Comparison of ENCODE assay signal across 29 mouse cellular contexts in genomic region chr12:115807978-115808377, GRCm38 (mm10).
DNase-seq lines count a peak whose midpoint lies in the region; ATAC-seq and TF ChIP-seq lines count a peak whose summit lies in the region.
"Had no signal": no experiment of that assay in that cellular context is flagged by ENCODE, and none has a peak within 500 bp of the region (broad histone marks: within the 10 kb centered on the region; RNA-seq: fewer than 3 reads in every experiment).

No protein-coding gene starts in this region.

- peak; percentile 42 for DNase-seq in 416B (ENCODE audit: low read depth)
- DNase-seq in midbrain, postnatal 0 days (ENCODE audit: low spot score), result no peak
- DNase-seq in spleen, postnatal 36 days (ENCODE audit: low spot score in 2 of 2), result no peak
- DNase-seq: adrenal gland, adult 8-10 months; adrenal gland, postnatal 14 days; adrenal gland, postnatal 36 days; B cell, adult 2 months; cerebellum, adult 11-12 months; cerebellum, adult 2 months; cerebellum, adult 9-10 months; cerebellum, postnatal 10 days; cerebellum, postnatal 25 days; embryo, embryonic 11 days had no signal

- peaks cover 13% of the 10 kb centered on the region; the same call in 1 of the 2 replicates for H3K9me3 ChIP-seq in neural tube, embryonic 15.5 days (replicated peaks)
- peaks cover 9% of the 10 kb centered on the region; the same call in 1 of the 2 replicates for H3K9me3 ChIP-seq in midbrain, postnatal 0 days (ENCODE audit: low read length)
- H3K9me3 ChIP-seq: embryonic facial prominence, embryonic 13.5 days had no signal

- no peak overlapping the region for H3K4me2 ChIP-seq in neural tube, embryonic 15.5 days
- H3K4me2 ChIP-seq in midbrain, postnatal 0 days (ENCODE audit: low read depth, low read length, poor library complexity, severe bottlenecking), result no peak overlapping the region
- H3K4me2 ChIP-seq: embryonic facial prominence, embryonic 13.5 days; embryonic facial prominence, embryonic 15.5 days; forebrain, embryonic 12.5 days had no signal

- ATAC-seq in common myeloid progenitor, adult 5-6 weeks (replicated peaks; ENCODE audit: low read depth, poor library complexity, severe bottlenecking), result peak; percentile 62
- ATAC-seq in hematopoietic stem cell, adult 5-6 weeks (replicated peaks in 1 of 2; ENCODE audit: insufficient read depth in 1 of 2, low FRiP score in 2 of 2, low TSS enrichment in 1 of 2, low read depth in 1 of 2, poor library complexity in 2 of 2, severe bottlenecking in 2 of 2), result peak; percentile 27 to 49; a peak in 1 of 4 replicates
- ATAC-seq in megakaryocyte progenitor cell, adult 5-6 weeks (replicated peaks; ENCODE audit: poor library complexity), result peak; percentile 38
- ATAC-seq in neural tube, embryonic 15.5 days (ENCODE audit: low FRiP score), result no peak
- ATAC-seq in midbrain, postnatal 0 days (ENCODE audit: low FRiP score), result no peak
- ATAC-seq: activated CD4-positive, CD25-positive, alpha-beta regulatory T cell, adult 4 months; CD4-positive, CD25-positive, alpha-beta regulatory T cell, adult 4 months; forebrain, embryonic 14.5 days; forebrain, embryonic 16.5 days; Patski had no signal

- H3K27me3 ChIP-seq in neural tube, embryonic 15.5 days (replicated peaks), result no peaks in the 10 kb centered on the region
- H3K27me3 ChIP-seq in midbrain, postnatal 0 days (ENCODE audit: insufficient read depth, low read length), result no peaks in the 10 kb centered on the region
- H3K27me3 ChIP-seq: CH12.LX; embryonic facial prominence, embryonic 13.5 days; embryonic facial prominence, embryonic 15.5 days; forebrain, embryonic 12.5 days; Patski had no signal

- WGBS in neural tube, embryonic 15.5 days, result 54% methylated on average over 1 of the region's 1 CpGs
- 40% methylated on average over 1 of the region's 1 CpGs for WGBS in midbrain, postnatal 0 days

- H3K9ac ChIP-seq in neural tube, embryonic 15.5 days (replicated peaks), result no peak overlapping the region
- no peak overlapping the region for H3K9ac ChIP-seq in midbrain, postnatal 0 days (replicated peaks; ENCODE audit: low read length, poor library complexity, severe bottlenecking)
- H3K9ac ChIP-seq: embryonic facial prominence, embryonic 13.5 days; embryonic facial prominence, embryonic 15.5 days; forebrain, embryonic 12.5 days had no signal

- H3K27ac ChIP-seq in neural tube, embryonic 15.5 days (replicated peaks), result no peak overlapping the region
- no peak overlapping the region for H3K27ac ChIP-seq in midbrain, postnatal 0 days (ENCODE audit: low read depth, low read length)
- H3K27ac ChIP-seq: embryonic facial prominence, embryonic 13.5 days; embryonic facial prominence, embryonic 15.5 days; forebrain, embryonic 10.5 days; forebrain, embryonic 12.5 days had no signal

- no peak overlapping the region for H3K4me3 ChIP-seq in neural tube, embryonic 15.5 days (replicated peaks)
- H3K4me3 ChIP-seq in midbrain, postnatal 0 days (ENCODE audit: low read depth, low read length), result no peak overlapping the region
- H3K4me3 ChIP-seq: embryonic facial prominence, embryonic 13.5 days; embryonic facial prominence, embryonic 15.5 days; erythroblast, embryonic 14.5 days; forebrain, embryonic 10.5 days; forebrain, embryonic 12.5 days had no signal

- H3K4me1 ChIP-seq in neural tube, embryonic 15.5 days, result no peaks in the 10 kb centered on the region
- no peaks in the 10 kb centered on the region for H3K4me1 ChIP-seq in midbrain, postnatal 0 days (ENCODE audit: insufficient read depth, low read length)
- H3K4me1 ChIP-seq: embryonic facial prominence, embryonic 13.5 days; embryonic facial prominence, embryonic 15.5 days; forebrain, embryonic 10.5 days; forebrain, embryonic 12.5 days had no signal

- H3K36me3 ChIP-seq in neural tube, embryonic 15.5 days, result no peaks in the 10 kb centered on the region
- H3K36me3 ChIP-seq in midbrain, postnatal 0 days (ENCODE audit: insufficient read depth, low read length), result no peaks in the 10 kb centered on the region
- H3K36me3 ChIP-seq: embryonic facial prominence, embryonic 13.5 days; embryonic facial prominence, embryonic 15.5 days; forebrain, embryonic 10.5 days; forebrain, embryonic 12.5 days; G1E had no signal

- no peak for TF ChIP-seq CTCF in midbrain, postnatal 0 days (IDR thresholded peaks at IDR 0.05)

Comparison
In these comparisons a context has a peak if more than half of its experiments do, and no peak if none do; other contexts are left out.
1. ATAC-seq: peak in common myeloid progenitor, adult 5-6 weeks (single experiment), hematopoietic stem cell, adult 5-6 weeks (2 of 2) and megakaryocyte progenitor cell, adult 5-6 weeks (single experiment); none in neural tube, embryonic 15.5 days (single experiment) and midbrain, postnatal 0 days (single experiment).